26 mouse cellular contexts compared by ENCODE assay signal in the genomic region with DNA sequence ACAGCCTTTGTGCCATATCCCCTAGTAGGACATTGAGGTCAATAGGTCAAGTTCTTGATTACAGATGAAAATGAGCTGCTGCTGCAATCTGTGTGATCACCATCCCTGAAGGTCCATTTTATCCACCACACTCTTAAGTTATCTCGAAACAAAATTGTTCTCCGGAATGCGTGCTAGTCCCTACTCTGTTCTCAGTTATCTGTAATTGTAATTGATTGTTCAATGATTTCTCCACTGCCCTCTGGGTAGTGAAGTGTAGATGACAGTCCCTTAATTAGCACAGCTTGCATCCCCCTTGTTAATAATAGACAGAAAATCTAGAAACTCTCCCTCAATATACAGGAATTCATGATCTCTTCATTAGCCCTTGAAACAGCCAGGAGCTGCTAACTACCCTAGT.
A peak's percentile ranks its signal among the peaks of the same experiment; 100 is the strongest.
DNase-seq lines count a peak whose midpoint lies in the region; ATAC-seq lines count a peak whose summit lies in the region.
"Had no signal": no experiment of that assay in that cellular context is flagged by ENCODE, and none has a peak within 500 bp of the region (broad histone marks: within the 10 kb centered on the region; RNA-seq: fewer than 3 reads in every experiment).

No protein-coding gene starts in this region.

- no peak overlapping the region for H3K27ac ChIP-seq in forebrain, embryonic 12.5 days
- no peak overlapping the region for H3K27ac ChIP-seq in forebrain, embryonic 11.5 days (ENCODE audit: low read depth, low read length)
- H3K27ac ChIP-seq in hindbrain, embryonic 13.5 days, result no peak overlapping the region
- no peak overlapping the region for H3K27ac ChIP-seq in hindbrain, embryonic 10.5 days
- H3K27ac ChIP-seq in hindbrain, embryonic 14.5 days, result no peak overlapping the region
- H3K27ac ChIP-seq in neural tube, embryonic 14.5 days (ENCODE audit: low read depth, low read length), result no peak overlapping the region
- H3K27ac ChIP-seq: embryonic facial prominence, embryonic 12.5 days; embryonic facial prominence, embryonic 15.5 days; forebrain, embryonic 13.5 days; heart, adult 2 months; heart, embryonic 10.5 days; heart, embryonic 13.5 days had no signal

- no peaks in the 10 kb centered on the region for H3K27me3 ChIP-seq in forebrain, embryonic 12.5 days
- H3K27me3 ChIP-seq in forebrain, embryonic 11.5 days (ENCODE audit: control insufficient read depth, insufficient read depth, low read length), result no peaks in the 10 kb centered on the region
- no peaks in the 10 kb centered on the region for H3K27me3 ChIP-seq in hindbrain, embryonic 13.5 days
- no peaks in the 10 kb centered on the region for H3K27me3 ChIP-seq in hindbrain, embryonic 10.5 days (ENCODE audit: insufficient read depth, poor library complexity, severe bottlenecking)
- H3K27me3 ChIP-seq in hindbrain, embryonic 14.5 days (ENCODE audit: control insufficient read depth, insufficient read depth, low read length), result no peaks in the 10 kb centered on the region
- no peaks in the 10 kb centered on the region for H3K27me3 ChIP-seq in neural tube, embryonic 14.5 days (ENCODE audit: control insufficient read depth, insufficient read depth, low read length)
- H3K27me3 ChIP-seq: embryonic facial prominence, embryonic 12.5 days; embryonic facial prominence, embryonic 15.5 days; forebrain, embryonic 13.5 days; heart, embryonic 13.5 days had no signal

- no peaks in the 10 kb centered on the region for H3K4me1 ChIP-seq in forebrain, embryonic 12.5 days
- H3K4me1 ChIP-seq in forebrain, embryonic 11.5 days (replicated peaks; ENCODE audit: control insufficient read depth, insufficient read depth, low read length), result no peaks in the 10 kb centered on the region
- H3K4me1 ChIP-seq in hindbrain, embryonic 13.5 days (replicated peaks), result peaks cover 6% of the 10 kb centered on the region; the same call in 1 of the 2 replicates
- no peaks in the 10 kb centered on the region for H3K4me1 ChIP-seq in hindbrain, embryonic 10.5 days (replicated peaks)
- no peaks in the 10 kb centered on the region; the same call in 1 of the 2 replicates for H3K4me1 ChIP-seq in hindbrain, embryonic 14.5 days (replicated peaks; ENCODE audit: control insufficient read depth, insufficient read depth, low read length)
- H3K4me1 ChIP-seq in neural tube, embryonic 14.5 days (ENCODE audit: control insufficient read depth, insufficient read depth, low read length), result no peaks in the 10 kb centered on the region
- H3K4me1 ChIP-seq: embryonic facial prominence, embryonic 12.5 days; embryonic facial prominence, embryonic 15.5 days; forebrain, embryonic 13.5 days had no signal

- H3K4me2 ChIP-seq in forebrain, embryonic 12.5 days, result no peak overlapping the region
- no peak overlapping the region for H3K4me2 ChIP-seq in forebrain, embryonic 11.5 days (ENCODE audit: low read depth, low read length, severe bottlenecking)
- H3K4me2 ChIP-seq in hindbrain, embryonic 13.5 days, result no peak overlapping the region
- H3K4me2 ChIP-seq in hindbrain, embryonic 14.5 days (replicated peaks), result no peak overlapping the region
- H3K4me2 ChIP-seq in neural tube, embryonic 14.5 days (ENCODE audit: low read depth, low read length), result no peak overlapping the region
- H3K4me2 ChIP-seq: embryonic facial prominence, embryonic 12.5 days; embryonic facial prominence, embryonic 15.5 days; forebrain, embryonic 13.5 days; heart, embryonic 13.5 days had no signal

- H3K9me3 ChIP-seq in forebrain, embryonic 12.5 days, result no peaks in the 10 kb centered on the region
- no peaks in the 10 kb centered on the region for H3K9me3 ChIP-seq in forebrain, embryonic 11.5 days (ENCODE audit: control insufficient read depth, low read length)
- no peaks in the 10 kb centered on the region for H3K9me3 ChIP-seq in hindbrain, embryonic 13.5 days
- H3K9me3 ChIP-seq in hindbrain, embryonic 10.5 days, result no peaks in the 10 kb centered on the region
- no peaks in the 10 kb centered on the region for H3K9me3 ChIP-seq in hindbrain, embryonic 14.5 days (ENCODE audit: control insufficient read depth, low read length)
- no peaks in the 10 kb centered on the region for H3K9me3 ChIP-seq in neural tube, embryonic 14.5 days (ENCODE audit: control insufficient read depth, low read length)
- H3K9me3 ChIP-seq: embryonic facial prominence, embryonic 12.5 days; embryonic facial prominence, embryonic 15.5 days; forebrain, embryonic 13.5 days; heart, embryonic 10.5 days; heart, embryonic 13.5 days had no signal

- H3K9ac ChIP-seq in forebrain, embryonic 12.5 days, result no peak overlapping the region
- no peak overlapping the region for H3K9ac ChIP-seq in forebrain, embryonic 11.5 days (ENCODE audit: low read length)
- no peak overlapping the region for H3K9ac ChIP-seq in hindbrain, embryonic 13.5 days
- H3K9ac ChIP-seq in hindbrain, embryonic 14.5 days, result no peak overlapping the region
- no peak overlapping the region for H3K9ac ChIP-seq in neural tube, embryonic 14.5 days (replicated peaks; ENCODE audit: low read depth, low read length)
- H3K9ac ChIP-seq: embryonic facial prominence, embryonic 12.5 days; embryonic facial prominence, embryonic 15.5 days; forebrain, embryonic 13.5 days; heart, embryonic 13.5 days had no signal

- no peak for DNase-seq in forebrain, embryonic 11.5 days (ENCODE audit: low spot score)
- DNase-seq in hindbrain, embryonic 10.5 days (ENCODE audit: low spot score), result no peak
- no peak for DNase-seq in hindbrain, embryonic 14.5 days (ENCODE audit: low spot score)
- no peak for DNase-seq in thymus, postnatal 36 days
- no peak for DNase-seq in layer of hippocampus, adult 18-20 months (ENCODE audit: low spot score in 2 of 2)
- DNase-seq: adrenal gland, adult 8-10 months; adrenal gland, postnatal 36 days; cerebellum, adult 18-20 months; cerebellum, adult 9-10 months; cerebellum, postnatal 14 days; gastrocnemius, postnatal 10 days; gastrocnemius, postnatal 36 days; heart, adult 2 months; heart, postnatal 14 days; heart, postnatal 4 days had no signal

- no peaks in the 10 kb centered on the region for H3K36me3 ChIP-seq in forebrain, embryonic 12.5 days (replicated peaks)
- H3K36me3 ChIP-seq in forebrain, embryonic 11.5 days (ENCODE audit: control insufficient read depth, insufficient read depth, low read length), result no peaks in the 10 kb centered on the region
- H3K36me3 ChIP-seq in hindbrain, embryonic 13.5 days, result no peaks in the 10 kb centered on the region
- no peaks in the 10 kb centered on the region for H3K36me3 ChIP-seq in hindbrain, embryonic 10.5 days
- H3K36me3 ChIP-seq in hindbrain, embryonic 14.5 days (replicated peaks; ENCODE audit: control insufficient read depth, insufficient read depth), result no peaks in the 10 kb centered on the region
- H3K36me3 ChIP-seq in neural tube, embryonic 14.5 days (ENCODE audit: control insufficient read depth, insufficient read depth, low read length), result no peaks in the 10 kb centered on the region
- H3K36me3 ChIP-seq: embryonic facial prominence, embryonic 12.5 days; embryonic facial prominence, embryonic 15.5 days; heart, embryonic 10.5 days; heart, embryonic 13.5 days had no signal

- H3K4me3 ChIP-seq in forebrain, embryonic 12.5 days (replicated peaks), result no peak overlapping the region
- H3K4me3 ChIP-seq in forebrain, embryonic 11.5 days (ENCODE audit: low read depth, low read length), result no peak overlapping the region
- no peak overlapping the region for H3K4me3 ChIP-seq in hindbrain, embryonic 13.5 days
- H3K4me3 ChIP-seq in hindbrain, embryonic 10.5 days, result no peak overlapping the region
- H3K4me3 ChIP-seq in hindbrain, embryonic 14.5 days (replicated peaks; ENCODE audit: low read length), result no peak overlapping the region
- no peak overlapping the region for H3K4me3 ChIP-seq in neural tube, embryonic 14.5 days (ENCODE audit: low read depth, low read length)
- H3K4me3 ChIP-seq: embryonic facial prominence, embryonic 12.5 days; embryonic facial prominence, embryonic 15.5 days; forebrain, embryonic 13.5 days; heart, adult 2 months; heart, embryonic 10.5 days; heart, embryonic 13.5 days had no signal

- peak; percentile 63 for ATAC-seq in forebrain, embryonic 12.5 days (ENCODE audit: low FRiP score)
- ATAC-seq in forebrain, embryonic 11.5 days (replicated peaks; ENCODE audit: low FRiP score), result no peak
- peak; percentile 39; the same call in 1 of the 2 replicates for ATAC-seq in hindbrain, embryonic 13.5 days (ENCODE audit: low FRiP score)
- peak; percentile 60; the same call in 1 of the 2 replicates for ATAC-seq in hindbrain, embryonic 14.5 days (ENCODE audit: low FRiP score)
- peak; percentile 61; the same call in 1 of the 2 replicates for ATAC-seq in neural tube, embryonic 14.5 days (ENCODE audit: low read depth)
- ATAC-seq: CD4-positive, CD25-positive, alpha-beta regulatory T cell, adult 4 months; forebrain, embryonic 13.5 days; forebrain, embryonic 16.5 days; intestine, postnatal 0 days had no signal

- 74% methylated on average over 3 of the region's 3 CpGs for WGBS in forebrain, embryonic 12.5 days
- 73% methylated on average over 3 of the region's 3 CpGs for WGBS in forebrain, embryonic 11.5 days
- 51% methylated on average over 3 of the region's 3 CpGs for WGBS in hindbrain, embryonic 13.5 days
- WGBS in hindbrain, embryonic 10.5 days, result 82% methylated on average over 3 of the region's 3 CpGs
- 54% methylated on average over 3 of the region's 3 CpGs for WGBS in hindbrain, embryonic 14.5 days
- 45% methylated on average over 3 of the region's 3 CpGs for WGBS in neural tube, embryonic 14.5 days
